9 mouse cellular contexts compared by ENCODE assay signal in the genomic region with DNA sequence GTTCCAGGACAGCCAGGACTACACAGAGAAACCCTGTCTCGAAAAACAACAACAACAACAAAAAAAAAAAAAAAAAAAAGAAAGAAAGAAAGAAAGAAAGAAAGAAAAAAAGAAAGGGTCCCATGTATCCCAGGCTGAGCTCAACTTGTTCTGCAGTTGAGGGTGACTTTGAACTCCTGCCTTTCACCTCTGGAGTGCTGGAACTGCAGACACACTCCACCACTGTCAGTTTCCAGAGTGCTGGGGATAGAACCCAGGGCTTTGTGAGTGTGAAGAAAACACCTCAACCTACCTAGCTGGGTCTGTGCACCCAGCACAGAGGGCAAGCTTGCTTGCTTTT. TPM values are rescaled to one million over a fixed set of nuclear protein-coding genes. Genes with fewer than 3 reads are reported as not detected.
DNase-seq lines count a peak whose midpoint lies in the region; ATAC-seq and TF ChIP-seq lines count a peak whose summit lies in the region.
"Not testable (repeated sequence)": the region's sequence is repeated elsewhere in the genome, so short reads cannot be mapped to it uniquely, and the experiment has no call there.
"Had no signal": no experiment of that assay in that cellular context is flagged by ENCODE, and none has a peak within 500 bp of the region (broad histone marks: within the 10 kb centered on the region; RNA-seq: fewer than 3 reads in every experiment).

No protein-coding gene starts in this region.

- WGBS in heart, adult 2 months: 80% methylated on average over 1 of the region's 1 CpGs
- WGBS in kidney, embryonic 15.5 days: 58% methylated on average over 1 of the region's 1 CpGs
- WGBS in midbrain, embryonic 11.5 days: no CpG with 5 or more reads among the region's 1 CpGs

- TF ChIP-seq CTCF in MEL (IDR thresholded peaks at IDR 0.05 in 2 of 3, conservative IDR thresholded peaks at IDR 0.05 in 1 of 3; ENCODE audit: control insufficient read depth in 1 of 3, insufficient read depth in 1 of 3, low read depth in 2 of 3, low read length in 3 of 3, poor library complexity in 1 of 3, severe bottlenecking in 1 of 3); gastrocnemius, adult 2 months (IDR thresholded peaks at IDR 0.05); heart, adult 2 months (IDR thresholded peaks at IDR 0.05): not testable (repeated sequence)

- intact Hi-C loops in gastrocnemius, adult 2 months (cut with DNase I): not testable (repeated sequence)
- intact Hi-C loops in heart, adult 2 months (cut with DNase I): loop anchor here (1.0 to 2.0 kb wide), 2 partner anchors 18 to 37 kb away; no protein-coding TSS in a partner anchor

- TF ChIP-seq EP300 in MEL (IDR thresholded peaks at IDR 0.05; ENCODE audit: low read depth in 1 of 2, low read length in 2 of 2); heart, adult 2 months (IDR thresholded peaks at IDR 0.05; ENCODE audit: insufficient read depth, low read depth, low read length): not testable (repeated sequence)

- TF ChIP-seq POLR2A in MEL (IDR thresholded peaks at IDR 0.05; ENCODE audit: control insufficient read depth in 1 of 2, insufficient read depth in 1 of 2, low read depth in 1 of 2, low read length in 2 of 2, poor library complexity in 1 of 2); heart, adult 2 months (IDR thresholded peaks at IDR 0.05; ENCODE audit: insufficient read depth, low read depth, low read length): not testable (repeated sequence)

- in situ Hi-C loops in ES-E14 (cut with MboI; ENCODE audit: low sequenced_read_pairs in 2 of 2, unreplicated experiment in 2 of 2): not testable (repeated sequence)

- not testable (repeated sequence) for H3K4me3 ChIP-seq in ES-E14 (ENCODE audit: insufficient read depth in 1 of 2, low read depth in 1 of 2, low read length in 2 of 2, poor library complexity in 1 of 2, severe bottlenecking in 1 of 2); MEL (ENCODE audit: control insufficient read depth in 1 of 2, insufficient read depth in 1 of 2, low read depth in 2 of 2, low read length in 2 of 2); brown adipose tissue, adult 24 weeks (ENCODE audit: insufficient read depth, low read depth, low read length); gastrocnemius, adult 2 months; heart, adult 2 months; kidney, embryonic 15.5 days (replicated peaks); midbrain, embryonic 11.5 days (ENCODE audit: low read depth, low read length)

- H3K79me2 ChIP-seq in MEL (ENCODE audit: control insufficient read depth, insufficient read depth, low read length, poor library complexity): peaks cover 21% of the 10 kb centered on the region
- not testable (repeated sequence) for H3K79me2 ChIP-seq in heart, adult 2 months (replicated peaks; ENCODE audit: control insufficient read depth, insufficient read depth, low read length)

- not testable (repeated sequence) for H3K4me1 ChIP-seq in ES-E14 (ENCODE audit: control insufficient read depth in 2 of 2, insufficient read depth in 2 of 2, low read length in 2 of 2, poor library complexity in 1 of 2); heart, adult 2 months (ENCODE audit: control insufficient read depth, insufficient read depth, low read length); midbrain, embryonic 11.5 days (ENCODE audit: control insufficient read depth, insufficient read depth, low read length)
- peaks cover 0 to 18% of the 10 kb centered on the region in 2 experiments; a peak in 2 of 4 replicates for H3K4me1 ChIP-seq in MEL (ENCODE audit: control insufficient read depth in 1 of 2, insufficient read depth in 2 of 2, low read length in 2 of 2)
- H3K4me1 ChIP-seq in brown adipose tissue, adult 24 weeks (ENCODE audit: control insufficient read depth, insufficient read depth, insufficient read length, low read length): peaks cover 23% of the 10 kb centered on the region
- H3K4me1 ChIP-seq in kidney, embryonic 15.5 days: peaks cover 49% of the 10 kb centered on the region

- not testable (repeated sequence) for H3K27me3 ChIP-seq in MEL (ENCODE audit: control insufficient read depth in 1 of 2, insufficient read depth in 2 of 2, low read length in 2 of 2); heart, adult 2 months (ENCODE audit: control insufficient read depth, insufficient read depth, low read length); kidney, embryonic 15.5 days; midbrain, embryonic 11.5 days (ENCODE audit: control insufficient read depth, insufficient read depth, low read length)

- not testable (repeated sequence) for H3K4me2 ChIP-seq in kidney, embryonic 15.5 days; midbrain, embryonic 11.5 days

- not testable (repeated sequence) for H3K9ac ChIP-seq in ES-E14 (ENCODE audit: insufficient read depth, low read depth, low read length, poor library complexity, severe bottlenecking); MEL (ENCODE audit: control insufficient read depth, low read depth, low read length, poor library complexity, severe bottlenecking); heart, adult 2 months (ENCODE audit: low read depth, low read length); kidney, embryonic 15.5 days; midbrain, embryonic 11.5 days (ENCODE audit: low read length)

- not testable (repeated sequence) for H3K27ac ChIP-seq in ES-E14 (ENCODE audit: insufficient read depth, low read depth, low read length, poor library complexity, severe bottlenecking); MEL (ENCODE audit: control insufficient read depth, low read depth, low read length); midbrain, embryonic 11.5 days (ENCODE audit: low read depth, low read length)
- H3K27ac ChIP-seq in brown adipose tissue, adult 24 weeks (replicated peaks; ENCODE audit: low read depth, low read length): peak overlapping the region; percentile 49
- H3K27ac ChIP-seq in gastrocnemius, adult 2 months: peak overlapping the region; percentile 85
- H3K27ac ChIP-seq in heart, adult 2 months: peak overlapping the region; percentile 83
- 0 out of 2 replicates have a peak overlapping the region, but pooled peaks have one; percentile 5 for H3K27ac ChIP-seq in kidney, embryonic 15.5 days

- not testable (repeated sequence) for TF ChIP-seq RAD21 in MEL (IDR thresholded peaks at IDR 0.05; ENCODE audit: low read depth, low read length)

- H3K9me3 ChIP-seq in ES-E14 (ENCODE audit: control insufficient read depth, insufficient read depth, low read depth, low read length); MEL (replicated peaks; ENCODE audit: insufficient read depth, low read length); kidney, embryonic 15.5 days (replicated peaks); midbrain, embryonic 11.5 days (ENCODE audit: control insufficient read depth, low read length): not testable (repeated sequence)

- not testable (repeated sequence) for H3K36me3 ChIP-seq in ES-E14 (ENCODE audit: control insufficient read depth, insufficient read depth, low read length, poor library complexity, severe bottlenecking); heart, adult 2 months (ENCODE audit: control insufficient read depth, insufficient read depth, low read length); kidney, embryonic 15.5 days; midbrain, embryonic 11.5 days (ENCODE audit: control insufficient read depth, insufficient read depth, low read length)
- peaks cover 0 to 17% of the 10 kb centered on the region in 2 experiments; a peak in 2 of 4 replicates for H3K36me3 ChIP-seq in MEL (ENCODE audit: control insufficient read depth in 1 of 2, insufficient read depth in 2 of 2, low read length in 2 of 2)

- DNase-seq in ES-E14 (ENCODE audit: low read depth, low spot score); MEL (ENCODE audit: low read depth, low spot score); gastrocnemius, adult 2 months; heart, adult 2 months: not testable (repeated sequence)
- DNase-seq in midbrain, embryonic 11.5 days (ENCODE audit: low spot score, missing footprints): peak; percentile 68

- not testable (repeated sequence) for ATAC-seq in kidney, embryonic 15.5 days (replicated peaks; ENCODE audit: low FRiP score); midbrain, embryonic 11.5 days (ENCODE audit: low FRiP score)

RNA-seq across cellular contexts. Expression of gene Mlec, which starts 3.9 kb away (rescaled TPM):
- total RNA-seq in ES-E14 (2012; rRNA removed): 191 and 272 TPM in 2 replicates
- 146 and 167 TPM in 2 replicates for total RNA-seq in MEL (2012; rRNA removed)
- polyA plus RNA-seq in MEL (2012; ENCODE audit: insufficient read depth in 1 of 2, insufficient read length in 2 of 2, low read depth in 1 of 2, low replicate concordance in 2 of 2, missing spikeins in 1 of 2): 100 to 1,000 TPM in 1 of 2 experiments, not detected in 1; 156 TPM
- polyA plus RNA-seq in brown adipose tissue, adult 24 weeks (2012; ENCODE audit: insufficient read depth, insufficient read length, missing spikeins): 49.5 and 76.9 TPM in 2 replicates
- 100 to 1,000 TPM; 138 to 200 TPM for total RNA-seq in gastrocnemius, adult 2 months (2021)
- total RNA-seq in heart, adult 2 months (2021): 10 to 100 TPM; 74.6 to 80.6 TPM
- polyA plus RNA-seq in heart, adult 2 months (2012; rRNA removed): 40.4 and 75.4 TPM in 2 replicates
- 84.7 and 97.3 TPM in 2 replicates for polyA plus RNA-seq in kidney, embryonic 15.5 days (2015; fragmentation: Nextera tagmentation; extraction: Ambion mirVana)
- 30.0 and 37.3 TPM in 2 replicates for polyA plus RNA-seq in midbrain, embryonic 11.5 days (2014; fragmentation: Nextera tagmentation; extraction: Ambion mirVana)

RNA-seq across cellular contexts. Expression of gene Unc119b, which starts 27.1 kb away (rescaled TPM):
- total RNA-seq in ES-E14 (2012; rRNA removed) (27.1 and 27.5 TPM in 2 replicates), MEL (2012; rRNA removed) (15.8 and 18.6 TPM in 2 replicates)
- polyA plus RNA-seq in MEL (2012; ENCODE audit: insufficient read depth in 1 of 2, insufficient read length in 2 of 2, low read depth in 1 of 2, low replicate concordance in 2 of 2, missing spikeins in 1 of 2): 10 to 100 TPM in 1 of 2 experiments, not detected in 1; 25.7 TPM
- 9.4 and 11.0 TPM in 2 replicates for polyA plus RNA-seq in brown adipose tissue, adult 24 weeks (2012; ENCODE audit: insufficient read depth, insufficient read length, missing spikeins)
- total RNA-seq in gastrocnemius, adult 2 months (2021): 10 to 100 TPM; 11.8 to 15.7 TPM
- 10 to 100 TPM; 15.8 to 22.0 TPM for total RNA-seq in heart, adult 2 months (2021)
- 18.4 and 27.8 TPM in 2 replicates for polyA plus RNA-seq in heart, adult 2 months (2012; rRNA removed)
- 43.7 and 48.1 TPM in 2 replicates for polyA plus RNA-seq in kidney, embryonic 15.5 days (2015; fragmentation: Nextera tagmentation; extraction: Ambion mirVana)
- polyA plus RNA-seq in midbrain, embryonic 11.5 days (2014; fragmentation: Nextera tagmentation; extraction: Ambion mirVana): 55.1 and 64.6 TPM in 2 replicates

RNA-seq across cellular contexts. Expression of gene Cabp1, which starts 32.3 kb away (rescaled TPM):
- total RNA-seq in ES-E14 (2012; rRNA removed): 14.9 and 25.2 TPM in 2 replicates
- total RNA-seq in MEL (2012; rRNA removed): 0.35 and 0.52 TPM in 2 replicates
- 1 to 10 TPM in 1 of 2 experiments, not detected in 1; 1.7 TPM for polyA plus RNA-seq in MEL (2012; ENCODE audit: insufficient read depth in 1 of 2, insufficient read length in 2 of 2, low read depth in 1 of 2, low replicate concordance in 2 of 2, missing spikeins in 1 of 2)
- 1.0 and 1.3 TPM in 2 replicates for polyA plus RNA-seq in brown adipose tissue, adult 24 weeks (2012; ENCODE audit: insufficient read depth, insufficient read length, missing spikeins)
- total RNA-seq in gastrocnemius, adult 2 months (2021): 1 to 10 TPM in 1 of 2 experiments, under 1 TPM in 1; 0.79 to 1.5 TPM
- total RNA-seq in heart, adult 2 months (2021): 1 to 10 TPM; 2.3 to 3.9 TPM
- polyA plus RNA-seq in heart, adult 2 months (2012; rRNA removed): 6.0 and 13.2 TPM in 2 replicates
- polyA plus RNA-seq in kidney, embryonic 15.5 days (2015; fragmentation: Nextera tagmentation; extraction: Ambion mirVana): 1.7 TPM in 2 replicates
- polyA plus RNA-seq in midbrain, embryonic 11.5 days (2014; fragmentation: Nextera tagmentation; extraction: Ambion mirVana): 1.1 and 2.3 TPM in 2 replicates
- polyA plus RNA-seq: CD4-positive, CD25-positive, alpha-beta regulatory T cell, adult 4 months; G1E had no signal

RNA-seq across cellular contexts. Expression of gene Acads, which starts 42.8 kb away (rescaled TPM):
- total RNA-seq in ES-E14 (2012; rRNA removed): 41.1 and 43.6 TPM in 2 replicates
- total RNA-seq in MEL (2012; rRNA removed): 31.9 and 35.0 TPM in 2 replicates
- 10 to 100 TPM in 1 of 2 experiments, not detected in 1; 56.5 TPM for polyA plus RNA-seq in MEL (2012; ENCODE audit: insufficient read depth in 1 of 2, insufficient read length in 2 of 2, low read depth in 1 of 2, low replicate concordance in 2 of 2, missing spikeins in 1 of 2)
- 345 and 375 TPM in 2 replicates for polyA plus RNA-seq in brown adipose tissue, adult 24 weeks (2012; ENCODE audit: insufficient read depth, insufficient read length, missing spikeins)
- total RNA-seq in gastrocnemius, adult 2 months (2021): 10 to 100 TPM; 49.9 to 81.7 TPM
- 100 to 1,000 TPM; 199 to 228 TPM for total RNA-seq in heart, adult 2 months (2021)
- 256 and 333 TPM in 2 replicates for polyA plus RNA-seq in heart, adult 2 months (2012; rRNA removed)
- polyA plus RNA-seq in kidney, embryonic 15.5 days (2015; fragmentation: Nextera tagmentation; extraction: Ambion mirVana): 85.1 and 94.7 TPM in 2 replicates
- 21.6 and 23.5 TPM in 2 replicates for polyA plus RNA-seq in midbrain, embryonic 11.5 days (2014; fragmentation: Nextera tagmentation; extraction: Ambion mirVana)
